Mouse (Mus musculus) liver, adult 2 months (tissue): Measurements from ENCODE around the gene Pbxip1.

Source experiments
- CTCF ChIP-seq: fragments of 200-500 bp; IDR thresholded peaks from 2 replicates; pipeline ENCODE4 v1.5.1; 2011; ENCODE audit warnings: low read depth, low read length, control low read depth
- POLR2A ChIP-seq: fragments of 200-500 bp; IDR thresholded peaks from 2 replicates; pipeline ENCODE4 v1.6.1; 2011; ENCODE audit warnings: low read length, control low read depth; ENCODE audit not compliant: insufficient read depth; ENCODE audit errors: extremely low read depth

GRCm38 (mm10) chr3:89411490-89412393, 24.8 kb upstream of the Pbxip1 start, which contains the start of gene Flad1:
- TF ChIP-seq CTCF = no peak
- no peak for TF ChIP-seq POLR2A
